Mouse (Mus musculus) forebrain, embryonic 12.5 days (tissue): Measurements from ENCODE around the gene Ptcd3. TPM values are rescaled to one million over a fixed set of nuclear protein-coding genes. Genes with fewer than 3 reads are reported as not detected.

Source experiments
- ATAC-seq: fragments of 200-750 bp; cut with Nextera tagmentation; 2 replicates; pipeline ENCODE4 v1.8.0; 2017; ENCODE audit warnings: moderate TSS enrichment; ENCODE audit not compliant: low FRiP score
- H3K27ac ChIP-seq: fragments of 300-500 bp; sonication (generic); 2 replicates; pipeline ENCODE4 v1.5.1; 2016; ENCODE audit warnings: mild to moderate bottlenecking
- H3K27me3 ChIP-seq: fragments of 300-500 bp; sonication (generic); 2 replicates; pipeline ENCODE4 v1.6.1; 2016; ENCODE audit warnings: mild to moderate bottlenecking
- H3K36me3 ChIP-seq: fragments of 300-500 bp; sonication (generic); replicated peaks from 2 replicates; pipeline ENCODE4 v1.6.1; 2016; ENCODE audit warnings: mild to moderate bottlenecking
- H3K4me1 ChIP-seq: fragments of 300-500 bp; sonication (generic); 2 replicates; pipeline ENCODE4 v1.6.1; 2016
- H3K4me2 ChIP-seq: fragments of 300-500 bp; sonication (generic); 2 replicates; pipeline ENCODE4 v1.6.1; 2016; ENCODE audit warnings: mild to moderate bottlenecking, moderate library complexity
- H3K4me3 ChIP-seq: fragments of 300-500 bp; sonication (generic); replicated peaks from 2 replicates; pipeline ENCODE4 v1.5.1; 2016; ENCODE audit warnings: mild to moderate bottlenecking
- H3K9ac ChIP-seq: fragments of 300-500 bp; sonication (generic); 2 replicates; pipeline ENCODE4 v1.6.1; 2016; ENCODE audit warnings: mild to moderate bottlenecking
- H3K9me3 ChIP-seq: fragments of 300-500 bp; sonication (generic); 2 replicates; pipeline ENCODE4 v1.6.1; 2016
- WGBS: fragments of 180-500 bp; shearing (Covaris S2); methylation state at CpG from one replicate; pipeline ENCODE4 v1.1.7; 2016; 5-methylcytosine and 5-hydroxymethylcytosine counted together
- polyA plus RNA-seq: library from polyadenylated mRNA; unstranded; fragments of >200 nt; fragmentation: Nextera tagmentation; extraction: Ambion mirVana; gene quantifications from 2 replicates; pipeline ENCODE4 v1.2.1, GENCODE M21; 2016

The Ptcd3 gene
- polyA plus RNA-seq, result 120 and 126 TPM in 2 replicates

DNA sequence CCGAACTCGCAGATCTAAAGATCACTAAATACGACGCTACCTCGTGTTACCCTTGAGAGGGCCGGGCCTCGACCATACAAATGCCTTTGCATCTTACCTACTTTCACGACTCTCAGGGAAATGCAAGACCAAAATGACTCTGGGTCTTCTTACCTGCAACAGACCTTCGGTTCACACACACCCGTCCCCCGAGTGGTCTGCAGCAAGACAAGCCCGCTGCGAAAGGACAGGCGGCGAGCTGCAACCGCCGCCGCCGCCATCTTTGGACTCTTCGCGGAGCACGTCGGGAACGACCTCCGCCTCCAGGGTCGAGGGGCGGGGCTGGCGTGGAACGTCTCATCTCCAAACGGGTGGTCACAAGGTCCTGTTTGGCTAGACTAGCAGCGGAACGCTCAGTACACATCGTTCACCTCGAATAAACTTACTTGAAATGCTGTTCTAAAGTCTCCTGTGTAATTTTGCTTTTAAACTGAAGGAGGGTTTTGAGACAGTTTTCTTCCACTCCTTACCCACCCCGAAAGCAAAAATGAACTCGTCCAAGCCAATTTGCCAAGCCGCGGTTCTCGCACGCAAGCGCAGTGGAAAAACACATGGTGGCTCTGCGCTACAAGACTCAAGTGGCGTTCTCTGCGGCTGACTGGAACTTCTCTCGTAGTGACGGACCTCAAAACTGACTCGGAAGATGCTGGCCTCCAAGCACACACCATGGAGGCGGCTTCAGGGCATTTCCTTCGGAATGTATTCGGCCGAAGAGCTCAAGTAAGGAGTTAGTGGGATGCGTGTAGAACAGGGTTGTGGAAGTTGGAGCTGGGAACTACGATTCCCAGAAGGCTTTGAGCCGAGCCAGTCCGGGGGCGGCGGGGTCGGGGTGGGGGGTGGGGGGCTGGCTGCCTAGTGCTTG, at the start of gene Ptcd3, which contains the start of gene Polr1a:
TSS of gene Ptcd3 (minus strand) at position 270 of the 901 bp plus-strand sequence.
TSS of gene Polr1a (plus strand) at position 573 of the 901 bp plus-strand sequence.
- WGBS, result under 1% methylated on average over 58 of the region's 58 CpGs
- Histone ChIP-seq H3K9ac (peak within 1 kb of the TSS; percentile 75), H3K36me3 (peaks cover 23% of the 10 kb centered on the region), H3K27me3 (no peaks in the 10 kb centered on the region), H3K4me1 (peaks cover 17% of the 10 kb centered on the region), H3K4me2 (peak within 1 kb of the TSS; percentile 71), H3K9me3 (no peaks in the 10 kb centered on the region), H3K27ac (peak within 1 kb of the TSS; percentile 63), H3K4me3 (peak within 1 kb of the TSS; percentile 78)
- peak; percentile 92 for ATAC-seq

- H3K27me3 ChIP-seq, result no peaks in the 10 kb centered on the region
- no peak overlapping the region for H3K4me3 ChIP-seq
- H3K9ac ChIP-seq, result no peak overlapping the region
- 87% methylated on average over 5 of the region's 5 CpGs for whole genome bisulfite sequencing
- H3K4me2 ChIP-seq, result no peak overlapping the region
- no peaks in the 10 kb centered on the region for H3K9me3 ChIP-seq
- no peak for ATAC-seq
- no peak overlapping the region for H3K27ac ChIP-seq
- H3K36me3 ChIP-seq, result peaks cover 64% of the 10 kb centered on the region
- no peaks in the 10 kb centered on the region for H3K4me1 ChIP-seq
These were observed 42.6 kb upstream of the Ptcd3 start for GRCm38 (mm10) chr6:71951192-71951591.

GRCm38 (mm10) chr6:71950592-71950991, 42.0 kb upstream of the Ptcd3 start:
- WGBS, result 90% methylated on average over 3 of the region's 3 CpGs
- H3K9me3 ChIP-seq, result no peaks in the 10 kb centered on the region
- no peak overlapping the region for H3K27ac ChIP-seq
- no peaks in the 10 kb centered on the region for H3K27me3 ChIP-seq
- H3K36me3 ChIP-seq, result peaks cover 68% of the 10 kb centered on the region
- no peak overlapping the region for H3K4me3 ChIP-seq
- H3K4me2 ChIP-seq, result no peak overlapping the region
- H3K9ac ChIP-seq, result no peak overlapping the region
- no peaks in the 10 kb centered on the region for H3K4me1 ChIP-seq
- ATAC-seq, result no peak

- Histone ChIP-seq H3K4me1 (no peaks in the 10 kb centered on the region), H3K4me3 (no peak overlapping the region), H3K27me3 (no peaks in the 10 kb centered on the region), H3K27ac (no peak overlapping the region), H3K9ac (no peak overlapping the region), H3K9me3 (no peaks in the 10 kb centered on the region), H3K36me3 (peaks cover 67% of the 10 kb centered on the region), H3K4me2 (no peak overlapping the region)
- 88% methylated on average over 3 of the region's 3 CpGs for WGBS
- no peak for ATAC-seq
These were observed 41.2 kb upstream of the Ptcd3 start for GRCm38 (mm10) chr6:71949721-71950120.

- H3K4me2 ChIP-seq, result no peak overlapping the region
- H3K9ac ChIP-seq, result no peak overlapping the region
- H3K27me3 ChIP-seq, result no peaks in the 10 kb centered on the region
- no peak overlapping the region for H3K4me3 ChIP-seq
- no peaks in the 10 kb centered on the region for H3K9me3 ChIP-seq
- H3K27ac ChIP-seq, result no peak overlapping the region
- no peak for ATAC-seq
- no peaks in the 10 kb centered on the region for H3K4me1 ChIP-seq
- 96% methylated on average over 8 of the region's 8 CpGs for WGBS
- peaks cover 54% of the 10 kb centered on the region for H3K36me3 ChIP-seq
These were observed 37.6 kb upstream of the Ptcd3 start for GRCm38 (mm10) chr6:71946121-71946520.

DNA sequence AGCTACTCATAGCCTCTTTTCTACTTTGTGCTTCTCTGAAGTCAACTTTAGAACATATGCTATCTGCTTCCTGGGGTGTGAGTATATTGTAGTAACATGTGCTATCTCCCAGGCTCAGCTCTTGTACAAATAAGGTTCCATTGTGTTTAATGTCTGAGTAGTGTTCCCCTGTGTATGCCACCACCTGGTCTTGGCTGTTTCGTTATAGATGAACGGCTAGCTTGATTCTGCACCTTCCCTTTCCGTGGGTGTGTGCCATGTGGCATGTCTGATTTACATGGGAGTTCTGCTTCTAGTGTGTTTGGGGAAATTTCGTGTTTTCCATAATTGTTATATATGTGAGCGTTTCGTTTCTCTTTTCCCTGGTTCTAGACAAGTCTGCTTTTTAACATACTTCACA, 36.6 kb upstream of the Ptcd3 start:
- H3K9me3 ChIP-seq, result no peaks in the 10 kb centered on the region
- ATAC-seq, result no peak
- H3K4me3 ChIP-seq, result no peak overlapping the region
- peaks cover 54% of the 10 kb centered on the region for H3K36me3 ChIP-seq
- 90% methylated on average over 6 of the region's 6 CpGs for WGBS
- H3K9ac ChIP-seq, result no peak overlapping the region
- H3K4me1 ChIP-seq, result no peaks in the 10 kb centered on the region
- H3K4me2 ChIP-seq, result no peak overlapping the region
- H3K27me3 ChIP-seq, result no peaks in the 10 kb centered on the region
- H3K27ac ChIP-seq, result no peak overlapping the region

DNA sequence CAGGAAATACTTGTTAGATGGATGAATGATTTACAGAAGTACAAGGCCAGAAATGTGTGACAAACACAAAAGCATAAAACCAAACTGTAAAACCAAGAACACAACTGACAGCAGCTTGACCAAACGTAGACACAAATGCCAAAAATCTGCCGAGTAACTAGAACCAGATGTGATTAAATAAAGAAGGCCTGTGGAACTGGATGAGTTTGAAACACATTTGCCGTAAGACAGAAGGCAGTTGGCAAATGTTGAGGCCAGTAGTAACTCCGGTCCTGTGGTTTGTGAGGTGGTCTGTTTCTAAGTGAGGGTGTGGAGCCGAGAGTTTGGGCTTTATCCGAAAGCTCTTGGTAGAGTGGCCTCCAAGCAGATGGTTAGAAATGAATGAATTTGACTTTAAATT, 32.4 kb upstream of the Ptcd3 start:
- peaks cover 56% of the 10 kb centered on the region for H3K36me3 ChIP-seq
- WGBS, result 90% methylated on average over 6 of the region's 6 CpGs
- H3K4me3 ChIP-seq, result no peak overlapping the region
- H3K4me2 ChIP-seq, result no peak overlapping the region
- H3K4me1 ChIP-seq, result no peaks in the 10 kb centered on the region
- H3K9me3 ChIP-seq, result no peaks in the 10 kb centered on the region
- no peak overlapping the region for H3K27ac ChIP-seq
- ATAC-seq, result no peak
- no peak overlapping the region for H3K9ac ChIP-seq
- H3K27me3 ChIP-seq, result no peaks in the 10 kb centered on the region

DNA sequence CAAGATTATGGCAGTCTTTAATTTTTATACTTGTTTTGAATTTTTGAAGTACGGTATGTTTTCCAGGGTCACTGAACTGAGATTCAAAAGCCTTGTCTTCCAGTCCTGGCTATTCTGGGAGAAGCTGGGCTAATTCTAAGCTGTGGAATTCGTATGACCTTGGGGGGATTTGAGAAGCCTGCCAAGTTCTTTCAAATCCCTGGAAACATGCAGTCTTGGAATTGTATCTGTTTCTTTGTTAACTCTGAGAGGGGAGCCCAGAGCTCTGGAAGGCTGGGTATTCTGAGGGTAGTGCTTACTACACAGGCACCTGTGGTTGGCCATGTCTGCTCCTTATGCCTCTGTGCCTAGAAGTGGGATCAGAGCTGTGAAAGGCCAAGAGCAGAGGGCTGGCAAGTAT, 27.2 kb upstream of the Ptcd3 start:
- WGBS, result 81% methylated on average over 2 of the region's 2 CpGs
- H3K9ac ChIP-seq, result no peak overlapping the region
- H3K27ac ChIP-seq, result no peak overlapping the region
- no peaks in the 10 kb centered on the region for H3K27me3 ChIP-seq
- H3K4me3 ChIP-seq, result no peak overlapping the region
- no peak overlapping the region for H3K4me2 ChIP-seq
- H3K36me3 ChIP-seq, result peaks cover 66% of the 10 kb centered on the region
- ATAC-seq, result no peak
- no peaks in the 10 kb centered on the region for H3K9me3 ChIP-seq
- H3K4me1 ChIP-seq, result no peaks in the 10 kb centered on the region

GRCm38 (mm10) chr6:71934081-71934556, 25.6 kb upstream of the Ptcd3 start:
- no peak for ATAC-seq
- no peak overlapping the region for H3K4me2 ChIP-seq
- H3K27me3 ChIP-seq, result no peaks in the 10 kb centered on the region
- H3K27ac ChIP-seq, result no peak overlapping the region
- H3K9me3 ChIP-seq, result no peaks in the 10 kb centered on the region
- peaks cover 75% of the 10 kb centered on the region for H3K36me3 ChIP-seq
- 74% methylated on average over 2 of the region's 2 CpGs for WGBS
- H3K4me1 ChIP-seq, result no peaks in the 10 kb centered on the region
- no peak overlapping the region for H3K9ac ChIP-seq
- H3K4me3 ChIP-seq, result no peak overlapping the region

- Histone ChIP-seq H3K27ac (no peak overlapping the region), H3K4me2 (no peak overlapping the region), H3K27me3 (no peaks in the 10 kb centered on the region), H3K36me3 (peaks cover 69% of the 10 kb centered on the region), H3K4me1 (no peaks in the 10 kb centered on the region), H3K9me3 (no peaks in the 10 kb centered on the region), H3K9ac (no peak overlapping the region), H3K4me3 (no peak overlapping the region)
- 90% methylated on average over 5 of the region's 5 CpGs for WGBS
- no peak for ATAC-seq
These were observed 23.8 kb upstream of the Ptcd3 start for GRCm38 (mm10) chr6:71932347-71932746.

DNA sequence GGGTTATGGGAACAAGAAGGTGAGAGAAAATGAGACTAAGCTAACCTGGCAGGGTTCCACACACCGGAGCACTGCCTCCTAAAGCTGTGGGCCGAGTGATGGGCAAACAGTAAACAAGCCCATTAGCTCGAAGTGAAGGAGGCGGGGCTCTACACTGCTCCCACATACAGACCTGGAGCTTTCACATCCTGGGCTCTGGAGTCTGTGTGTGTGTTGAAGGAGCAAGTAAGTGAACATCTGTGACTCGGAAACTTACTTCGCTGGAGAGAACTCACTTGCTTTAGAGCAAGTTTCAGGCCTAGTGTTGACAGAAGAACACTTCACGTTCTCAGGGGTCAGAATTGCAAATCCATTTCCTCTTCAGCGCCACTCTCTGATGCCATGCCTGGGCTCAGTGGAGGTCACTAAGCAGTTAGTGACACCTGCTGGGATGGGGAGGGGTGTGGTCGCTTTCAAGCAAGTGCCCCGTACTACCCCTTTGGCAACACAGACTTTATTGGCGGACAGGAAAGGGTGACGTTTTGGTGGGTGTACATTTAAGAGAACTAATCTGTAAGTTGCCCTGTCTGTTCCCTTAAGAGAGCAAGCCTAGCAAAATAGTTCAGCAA, 22.4 kb upstream of the Ptcd3 start:
- WGBS, result 88% methylated on average over 12 of the region's 12 CpGs
- no peak for ATAC-seq
- Histone ChIP-seq H3K27me3 (no peaks in the 10 kb centered on the region), H3K36me3 (peaks cover 67% of the 10 kb centered on the region), H3K4me3 (no peak overlapping the region), H3K4me2 (no peak overlapping the region), H3K27ac (no peak overlapping the region), H3K4me1 (no peaks in the 10 kb centered on the region), H3K9ac (no peak overlapping the region), H3K9me3 (no peaks in the 10 kb centered on the region)

DNA sequence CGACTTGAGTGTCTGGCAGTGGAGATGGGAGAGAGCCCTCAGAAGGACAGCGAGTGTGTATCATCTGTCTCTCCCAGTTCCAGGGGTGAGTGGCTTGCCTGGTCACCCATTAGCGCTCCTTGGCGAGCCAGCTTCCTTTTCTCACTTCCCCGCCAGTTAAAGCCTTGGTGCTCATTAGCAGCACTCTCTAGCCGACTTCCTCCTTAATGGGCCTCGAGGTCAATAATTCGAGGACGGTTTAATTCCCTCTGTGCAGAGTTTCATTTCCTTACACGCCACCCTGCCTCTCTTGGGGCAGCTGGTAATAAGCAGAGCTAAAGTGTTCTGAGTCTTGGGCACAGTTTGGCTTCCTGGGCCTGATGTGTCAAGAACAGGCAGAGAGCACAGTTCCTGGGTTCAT, 21.5 kb upstream of the Ptcd3 start:
- no peak for ATAC-seq
- H3K9me3 ChIP-seq, result no peaks in the 10 kb centered on the region
- 88% methylated on average over 10 of the region's 10 CpGs for WGBS
- H3K4me1 ChIP-seq, result no peaks in the 10 kb centered on the region
- no peak overlapping the region for H3K4me2 ChIP-seq
- H3K27me3 ChIP-seq, result no peaks in the 10 kb centered on the region
- H3K9ac ChIP-seq, result no peak overlapping the region
- H3K27ac ChIP-seq, result no peak overlapping the region
- peaks cover 74% of the 10 kb centered on the region for H3K36me3 ChIP-seq
- no peak overlapping the region for H3K4me3 ChIP-seq
